Mouse (Mus musculus) embryonic facial prominence, embryonic 15.5 days (tissue): ENCODE measurements around the gene Zbtb16. TPM values are rescaled to one million over a fixed set of nuclear protein-coding genes. Genes with fewer than 3 reads are reported as not detected.

Source experiments
- ATAC-seq: fragments of 200-750 bp; cut with Nextera tagmentation; 2 replicates; pipeline ENCODE4 v1.8.0; 2017; ENCODE audit warnings: low read depth, moderate TSS enrichment; ENCODE audit not compliant: insufficient number of reproducible peaks, low FRiP score, low TSS enrichment
- H3K27ac ChIP-seq: fragments of 300-500 bp; sonication (generic); replicated peaks from 2 replicates; pipeline ENCODE4 v1.5.1; 2015; ENCODE audit warnings: mild to moderate bottlenecking, inconsistent platforms
- H3K27me3 ChIP-seq: fragments of 300-500 bp; sonication (generic); 2 replicates; pipeline ENCODE4 v1.6.1; 2015; ENCODE audit warnings: inconsistent platforms
- H3K36me3 ChIP-seq: fragments of 300-500 bp; sonication (generic); 2 replicates; pipeline ENCODE4 v1.6.1; 2015; ENCODE audit warnings: mild to moderate bottlenecking, inconsistent platforms
- H3K4me1 ChIP-seq: fragments of 300-500 bp; sonication (generic); 2 replicates; pipeline ENCODE4 v1.6.1; 2015; ENCODE audit warnings: inconsistent platforms
- H3K4me2 ChIP-seq: fragments of 300-500 bp; sonication (generic); replicated peaks from 2 replicates; pipeline ENCODE4 v1.6.1; 2015; ENCODE audit warnings: mild to moderate bottlenecking, inconsistent platforms
- H3K4me3 ChIP-seq: fragments of 300-500 bp; sonication (generic); replicated peaks from 2 replicates; pipeline ENCODE4 v1.5.1; 2015; ENCODE audit warnings: mild to moderate bottlenecking, inconsistent platforms
- H3K9ac ChIP-seq: fragments of 300-500 bp; sonication (generic); 2 replicates; pipeline ENCODE4 v1.6.1; 2015; ENCODE audit warnings: inconsistent platforms
- H3K9me3 ChIP-seq: fragments of 300-500 bp; sonication (generic); replicated peaks from 2 replicates; pipeline ENCODE4 v1.6.1; 2016; ENCODE audit warnings: inconsistent platforms
- WGBS: fragments of 180-500 bp; shearing (Covaris S2); methylation state at CpG from one replicate; pipeline ENCODE4 v1.1.7; 2015; 5-methylcytosine and 5-hydroxymethylcytosine counted together
- polyA plus RNA-seq: library from polyadenylated mRNA; unstranded; fragments of >200 nt; fragmentation: Nextera tagmentation; extraction: Ambion mirVana; gene quantifications from 2 replicates; pipeline ENCODE4 v1.2.1, GENCODE M21; 2015

The Zbtb16 gene
- polyA plus RNA-seq, 1 experiment from 2014 or later: 10.0 TPM

DNA sequence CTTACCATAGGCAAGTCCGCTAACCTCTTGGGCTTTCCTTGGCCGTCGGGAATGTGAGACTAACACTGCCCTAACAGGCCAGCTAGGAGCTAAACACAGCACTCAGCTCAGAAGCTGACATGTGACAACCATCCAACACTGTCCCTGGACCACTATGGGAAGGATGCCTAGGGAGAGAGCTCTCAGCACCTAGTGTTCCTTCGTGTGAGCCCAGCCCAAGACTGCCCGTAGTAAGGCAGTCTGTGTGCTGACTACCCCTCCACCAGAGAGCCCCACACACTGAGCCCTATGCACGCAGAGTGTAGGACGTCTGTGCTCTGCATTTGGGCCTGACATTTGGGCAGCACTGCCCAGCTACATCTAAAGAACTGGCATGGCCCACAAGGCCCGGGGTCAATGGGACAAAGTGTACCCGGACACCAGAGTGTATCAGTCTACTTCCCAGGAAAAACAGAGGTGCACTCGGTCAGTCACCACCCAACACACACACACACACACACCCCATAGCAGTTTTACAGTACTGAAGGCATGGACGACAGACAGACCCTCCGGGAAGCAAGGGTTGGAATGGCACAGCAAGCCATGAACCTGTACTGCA lies 11.4 kb downstream of the Zbtb16 start:
- Histone ChIP-seq H3K27me3 (peaks cover 11% of the 10 kb centered on the region), H3K9ac (no peak overlapping the region), H3K9me3 (no peaks in the 10 kb centered on the region), H3K4me2 (no peak overlapping the region), H3K27ac (no peak overlapping the region), H3K4me1 (peaks cover 37% of the 10 kb centered on the region), H3K4me3 (no peak overlapping the region), H3K36me3 (no peaks in the 10 kb centered on the region)
- ATAC-seq: no peak
- WGBS: 68% methylated on average over 12 of the region's 12 CpGs

DNA sequence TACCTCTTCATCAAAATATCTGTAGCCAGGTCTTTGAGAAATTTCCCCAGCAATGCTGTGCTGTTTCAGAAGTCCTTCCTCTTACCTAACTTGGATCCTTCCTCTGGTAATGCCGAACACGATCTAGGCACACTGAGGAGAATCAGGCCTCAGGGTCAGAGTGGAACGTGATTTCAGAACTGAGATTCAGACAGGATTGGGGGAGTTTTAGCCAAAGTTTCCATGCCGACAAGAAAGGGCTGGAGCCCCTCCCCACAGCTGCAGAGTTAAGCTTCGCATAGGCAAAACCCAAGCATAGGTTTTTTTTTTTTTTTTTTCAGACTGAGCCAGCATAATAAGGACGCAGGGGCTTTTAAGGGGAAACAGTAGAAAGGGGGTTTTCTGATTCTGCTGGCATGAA lies 12.2 kb downstream of the Zbtb16 start:
- Histone ChIP-seq H3K4me2 (no peak overlapping the region), H3K9ac (no peak overlapping the region), H3K4me3 (no peak overlapping the region), H3K9me3 (no peaks in the 10 kb centered on the region), H3K27me3 (peaks cover 17% of the 10 kb centered on the region), H3K27ac (no peak overlapping the region), H3K36me3 (no peaks in the 10 kb centered on the region), H3K4me1 (peaks cover 37% of the 10 kb centered on the region)
- ATAC-seq: no peak
- 17% methylated on average over 6 of the region's 6 CpGs for WGBS

DNA sequence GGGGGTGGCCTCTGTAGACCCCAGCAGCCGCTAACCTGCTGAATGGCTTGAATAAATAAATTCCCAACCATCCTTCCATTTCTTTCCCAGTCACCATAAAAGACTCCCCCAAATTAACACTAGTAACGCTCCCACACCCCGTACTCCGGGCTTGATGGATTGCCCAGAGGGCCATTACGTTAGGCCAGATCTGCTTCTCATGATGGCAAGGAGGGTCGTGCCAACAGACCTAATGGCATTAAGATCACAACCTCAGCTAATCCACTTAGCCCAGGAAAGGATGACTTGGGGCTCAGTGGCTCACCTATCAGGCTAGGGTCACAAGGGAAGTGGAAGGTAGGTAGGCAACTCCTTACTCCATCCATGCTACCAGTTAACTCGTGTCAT lies 12.7 kb downstream of the Zbtb16 start:
- no peak for ATAC-seq
- no peak overlapping the region for H3K9ac ChIP-seq
- peaks cover 37% of the 10 kb centered on the region for H3K4me1 ChIP-seq
- H3K27me3 ChIP-seq: peaks cover 17% of the 10 kb centered on the region
- WGBS: 24% methylated on average over 7 of the region's 7 CpGs
- H3K27ac ChIP-seq: no peak overlapping the region
- no peak overlapping the region for H3K4me3 ChIP-seq
- H3K4me2 ChIP-seq: 0 out of 2 replicates have a peak overlapping the region, but pooled peaks have one; percentile 9
- H3K36me3 ChIP-seq: no peaks in the 10 kb centered on the region
- no peaks in the 10 kb centered on the region for H3K9me3 ChIP-seq

DNA sequence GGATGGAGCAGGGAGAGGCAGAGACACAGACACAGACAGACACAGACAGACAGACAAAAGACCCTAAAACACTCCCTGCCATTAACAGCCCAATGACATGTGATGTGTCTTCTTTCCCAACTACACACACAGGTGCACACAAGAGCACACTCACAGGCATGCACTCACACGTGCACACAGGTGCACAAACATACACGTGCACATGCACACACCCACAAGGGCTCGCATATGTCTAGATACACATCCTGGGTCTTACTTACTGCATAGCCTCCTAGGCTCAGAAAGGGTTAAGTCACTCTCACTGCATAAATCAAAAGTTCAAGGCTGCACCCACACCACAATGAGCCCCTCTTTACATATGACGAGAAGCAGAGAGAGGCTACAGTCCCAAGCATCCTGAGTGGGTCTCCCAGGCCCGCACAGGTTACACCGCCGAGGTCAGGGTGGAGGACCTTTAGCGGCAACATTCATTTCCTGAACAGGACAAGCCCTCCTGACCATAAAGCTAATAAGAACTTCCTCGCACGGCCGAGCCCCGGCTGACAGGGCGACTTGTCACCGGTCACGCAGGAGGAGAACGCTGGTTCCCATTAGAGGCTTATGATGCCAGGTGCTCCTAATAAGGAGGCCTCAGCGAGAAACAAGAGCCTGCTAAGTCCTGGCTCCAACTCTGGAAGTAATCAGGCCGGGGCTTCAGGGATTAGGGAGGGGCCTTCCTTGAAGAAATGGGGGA lies 13.3 kb downstream of the Zbtb16 start:
- Histone ChIP-seq H3K9me3 (no peaks in the 10 kb centered on the region), H3K4me1 (peaks cover 37% of the 10 kb centered on the region), H3K4me2 (0 out of 2 replicates have a peak overlapping the region, but pooled peaks have one; percentile 9), H3K9ac (no peak overlapping the region), H3K27me3 (peaks cover 17% of the 10 kb centered on the region), H3K36me3 (no peaks in the 10 kb centered on the region), H3K4me3 (no peak overlapping the region), H3K27ac (no peak overlapping the region)
- ATAC-seq: 0 out of 2 replicates have a peak, but pooled peaks have one; percentile 11
- 16% methylated on average over 18 of the region's 18 CpGs for WGBS

DNA sequence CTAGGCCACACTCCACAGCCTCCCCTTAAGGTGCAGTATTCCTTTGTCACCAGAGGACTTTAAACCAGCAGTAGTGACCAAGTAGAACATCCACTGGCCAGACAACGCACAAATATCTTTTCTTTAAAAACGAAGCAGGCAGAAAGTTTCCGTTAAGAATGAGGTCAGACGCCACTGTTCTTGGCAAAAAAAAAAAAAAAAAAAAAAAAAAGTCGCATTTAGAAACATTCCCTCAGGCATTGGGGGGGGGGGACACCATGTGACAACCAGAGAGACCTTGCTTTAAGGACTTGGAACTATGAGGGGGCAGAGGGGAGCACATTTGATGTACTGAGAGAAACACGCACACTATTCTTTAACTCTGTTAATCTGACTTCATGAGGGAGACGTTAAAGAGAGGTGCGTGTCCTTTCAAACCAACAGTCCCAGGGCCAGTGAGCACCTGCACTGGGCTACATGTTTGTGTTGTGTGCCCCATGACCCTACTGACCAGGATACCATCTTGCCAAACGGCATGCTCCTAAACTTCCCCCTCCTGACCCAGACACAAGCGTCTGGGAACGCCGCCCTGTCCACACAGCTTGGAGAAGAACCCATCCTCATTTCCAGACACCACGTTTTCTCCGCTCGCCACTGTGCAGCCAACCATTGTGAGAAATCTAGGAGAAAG lies 14.0 kb downstream of the Zbtb16 start:
- H3K4me1 ChIP-seq: peaks cover 37% of the 10 kb centered on the region
- 0 out of 2 replicates have a peak, but pooled peaks have one; percentile 13 for ATAC-seq
- WGBS: 54% methylated on average over 15 of the region's 15 CpGs
- no peak overlapping the region for H3K9ac ChIP-seq
- no peak overlapping the region for H3K4me3 ChIP-seq
- no peak overlapping the region for H3K4me2 ChIP-seq
- no peak overlapping the region for H3K27ac ChIP-seq
- H3K36me3 ChIP-seq: no peaks in the 10 kb centered on the region
- H3K9me3 ChIP-seq: no peaks in the 10 kb centered on the region
- H3K27me3 ChIP-seq: peaks cover 17% of the 10 kb centered on the region

DNA sequence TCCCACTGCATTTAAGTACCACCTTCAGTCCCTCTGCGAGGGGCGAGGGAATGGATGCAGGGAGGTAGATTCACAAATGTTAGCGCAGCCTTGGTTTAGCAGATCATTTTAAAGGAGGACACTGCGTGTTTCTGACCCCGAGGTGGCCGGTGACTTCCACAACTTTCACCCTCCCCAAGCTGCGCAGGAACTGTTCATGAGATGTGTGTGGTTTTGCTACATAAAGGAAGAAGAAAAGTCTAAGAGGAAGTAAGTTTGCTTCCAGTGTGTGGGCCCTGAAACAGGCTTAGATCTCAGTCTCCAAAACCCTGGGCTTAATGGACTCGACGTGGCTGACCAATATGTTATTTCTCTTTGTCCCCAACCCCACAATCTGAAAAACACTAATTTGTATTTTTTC lies 14.6 kb downstream of the Zbtb16 start:
- Histone ChIP-seq H3K4me2 (no peak overlapping the region), H3K4me1 (peaks cover 39% of the 10 kb centered on the region), H3K9me3 (no peaks in the 10 kb centered on the region), H3K9ac (no peak overlapping the region), H3K27ac (no peak overlapping the region), H3K4me3 (no peak overlapping the region), H3K27me3 (peaks cover 17% of the 10 kb centered on the region), H3K36me3 (no peaks in the 10 kb centered on the region)
- 55% methylated on average over 9 of the region's 9 CpGs for WGBS
- ATAC-seq: no peak

DNA sequence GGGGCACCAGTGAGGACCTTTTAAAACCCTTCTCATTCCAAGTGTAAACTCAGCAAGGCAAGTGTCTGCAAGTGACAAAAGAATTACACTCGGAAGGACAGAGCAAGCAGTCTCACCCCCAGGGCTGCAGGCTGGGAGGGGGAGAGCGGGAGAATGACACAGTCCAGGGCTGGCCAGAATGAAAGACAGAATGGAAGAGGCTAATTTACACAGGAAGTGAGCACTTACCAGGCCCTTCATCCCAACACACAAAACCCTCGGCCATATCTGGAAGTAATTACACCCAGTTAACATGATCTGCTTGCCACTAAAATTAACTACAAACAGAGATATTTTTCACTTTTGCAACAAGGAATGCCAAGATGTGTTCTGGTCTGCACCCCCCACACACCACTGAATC lies 15.2 kb downstream of the Zbtb16 start:
- Histone ChIP-seq H3K4me3 (no peak overlapping the region), H3K36me3 (no peaks in the 10 kb centered on the region), H3K4me1 (peaks cover 39% of the 10 kb centered on the region), H3K27me3 (peaks cover 17% of the 10 kb centered on the region), H3K4me2 (no peak overlapping the region), H3K9me3 (no peaks in the 10 kb centered on the region), H3K27ac (no peak overlapping the region), H3K9ac (no peak overlapping the region)
- ATAC-seq: peak; percentile 59; the same call in 1 of the 2 replicates
- WGBS: 14% methylated on average over 3 of the region's 3 CpGs

DNA sequence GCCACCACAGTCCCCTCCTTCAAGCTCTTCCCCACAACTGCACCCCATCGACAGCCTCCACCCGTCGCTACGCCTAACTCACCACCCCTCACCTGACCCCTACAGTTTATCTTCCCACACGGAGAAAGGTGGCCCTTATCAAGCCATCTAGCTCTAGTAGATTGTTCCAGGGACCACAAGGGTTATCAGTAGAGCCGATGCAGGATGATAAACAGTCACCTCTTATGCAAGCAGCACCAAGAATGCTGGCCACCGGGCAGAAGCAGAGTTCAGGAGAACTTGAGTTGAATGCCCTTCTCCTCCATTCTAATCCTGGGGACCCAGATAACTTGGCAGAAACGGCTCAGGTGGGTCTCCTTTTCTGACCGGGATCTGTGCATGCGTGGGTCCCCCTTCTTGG lies 16.3 kb downstream of the Zbtb16 start:
- WGBS: 81% methylated on average over 10 of the region's 10 CpGs
- H3K4me1 ChIP-seq: peaks cover 39% of the 10 kb centered on the region
- no peak overlapping the region for H3K4me2 ChIP-seq
- H3K36me3 ChIP-seq: no peaks in the 10 kb centered on the region
- no peak overlapping the region for H3K9ac ChIP-seq
- no peak overlapping the region for H3K4me3 ChIP-seq
- H3K27me3 ChIP-seq: peaks cover 13% of the 10 kb centered on the region
- H3K9me3 ChIP-seq: no peaks in the 10 kb centered on the region
- H3K27ac ChIP-seq: no peak overlapping the region
- no peak for ATAC-seq

DNA sequence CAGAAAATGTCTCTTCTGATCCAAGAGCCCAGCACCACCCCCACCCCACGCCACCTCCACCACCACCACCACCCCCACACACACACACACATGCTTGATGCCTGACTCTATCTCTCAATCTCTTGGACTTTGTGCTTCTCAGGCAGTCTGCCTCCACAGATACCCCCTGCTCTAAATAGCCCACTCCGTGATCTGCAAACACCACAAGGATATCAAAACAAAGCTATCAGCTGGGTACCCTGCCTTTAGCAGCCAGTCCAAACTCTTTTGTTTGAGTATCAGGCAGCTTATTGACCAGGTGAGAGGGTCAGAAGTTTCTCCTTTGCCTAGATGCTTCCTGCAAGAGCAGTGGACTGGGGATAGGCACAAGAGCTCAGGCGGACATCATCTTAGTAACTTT lies 16.9 kb downstream of the Zbtb16 start:
- 87% methylated on average over 3 of the region's 3 CpGs for WGBS
- Histone ChIP-seq H3K9ac (no peak overlapping the region), H3K27ac (no peak overlapping the region), H3K4me2 (no peak overlapping the region), H3K4me1 (peaks cover 37% of the 10 kb centered on the region), H3K36me3 (no peaks in the 10 kb centered on the region), H3K9me3 (no peaks in the 10 kb centered on the region), H3K4me3 (no peak overlapping the region), H3K27me3 (peaks cover 12% of the 10 kb centered on the region)
- ATAC-seq: no peak

DNA sequence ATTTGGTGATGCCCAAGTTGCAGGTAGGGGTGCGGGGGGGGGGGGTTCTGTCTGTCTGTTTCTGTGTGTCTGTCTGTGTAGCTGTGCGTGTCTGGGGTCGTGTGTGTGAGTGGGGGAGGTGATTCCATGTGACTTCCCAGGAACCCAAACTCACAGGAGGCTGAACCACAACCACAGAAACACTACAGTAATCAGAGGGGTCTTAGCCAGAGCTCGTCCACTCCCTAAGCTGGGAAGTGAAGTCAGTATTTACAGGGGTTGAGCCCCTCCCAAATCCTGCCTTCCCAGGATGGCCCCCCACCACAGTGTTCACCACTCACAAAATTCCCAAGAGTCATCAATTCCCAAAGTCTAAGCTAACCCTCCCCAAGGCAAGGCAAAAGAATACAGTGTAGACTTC lies 18.1 kb downstream of the Zbtb16 start:
- no peaks in the 10 kb centered on the region for H3K36me3 ChIP-seq
- no peak overlapping the region for H3K4me2 ChIP-seq
- WGBS: 77% methylated on average over 4 of the region's 4 CpGs
- no peak overlapping the region for H3K9ac ChIP-seq
- no peaks in the 10 kb centered on the region for H3K9me3 ChIP-seq
- no peak overlapping the region for H3K4me3 ChIP-seq
- no peak for ATAC-seq
- H3K4me1 ChIP-seq: peaks cover 25% of the 10 kb centered on the region
- H3K27me3 ChIP-seq: peaks cover 12% of the 10 kb centered on the region; the same call in 1 of the 2 replicates
- no peak overlapping the region for H3K27ac ChIP-seq

DNA sequence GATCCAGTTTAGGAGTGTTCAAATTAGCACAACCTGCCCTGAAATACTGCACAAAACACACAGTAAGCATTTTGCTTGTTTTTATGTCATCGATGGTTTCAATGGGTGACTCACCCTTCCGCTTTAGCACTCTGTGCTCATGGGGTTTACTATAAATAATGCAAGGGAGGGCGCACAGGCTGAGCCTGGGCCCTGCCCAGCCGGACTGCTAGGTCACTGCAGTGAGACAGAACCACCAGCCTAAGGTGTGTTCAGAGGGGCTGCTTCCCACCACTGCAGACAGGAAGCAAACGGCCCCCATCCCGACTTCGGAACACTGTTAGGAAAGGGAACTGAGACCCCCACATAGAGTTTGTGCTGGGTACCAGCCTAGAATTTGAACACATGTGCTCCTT lies 18.6 kb downstream of the Zbtb16 start:
- H3K4me2 ChIP-seq: no peak overlapping the region
- H3K9ac ChIP-seq: no peak overlapping the region
- peaks cover 9% of the 10 kb centered on the region; the same call in 1 of the 2 replicates for H3K27me3 ChIP-seq
- WGBS: 70% methylated on average over 7 of the region's 7 CpGs
- no peak overlapping the region for H3K4me3 ChIP-seq
- no peak overlapping the region for H3K27ac ChIP-seq
- no peak for ATAC-seq
- H3K36me3 ChIP-seq: no peaks in the 10 kb centered on the region
- H3K4me1 ChIP-seq: peaks cover 20% of the 10 kb centered on the region
- H3K9me3 ChIP-seq: no peaks in the 10 kb centered on the region
